ENCODE assay signal across 26 mouse cellular contexts in the genomic region with DNA sequence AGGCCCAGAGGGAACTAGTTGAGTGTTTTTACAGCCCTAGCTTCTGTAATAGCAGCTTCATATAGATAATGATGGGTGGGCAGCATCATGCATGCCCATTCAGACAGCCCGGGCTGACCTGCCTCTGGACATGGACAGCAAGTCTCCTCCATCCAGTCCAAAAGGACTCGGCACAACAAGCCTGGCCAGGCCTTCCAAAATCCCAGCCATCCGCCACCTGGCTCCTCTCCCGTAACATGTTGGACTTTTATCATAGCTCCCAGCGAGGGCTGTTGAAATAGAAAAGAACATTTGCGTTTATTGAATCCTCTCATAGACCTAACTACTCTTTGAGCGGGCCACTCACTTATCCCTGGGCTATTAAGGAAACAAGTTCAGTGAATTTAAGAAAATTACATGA. TPM values are rescaled to one million over a fixed set of nuclear protein-coding genes. Genes with fewer than 3 reads are reported as not detected.
DNase-seq lines count a peak whose midpoint lies in the region; ATAC-seq and TF ChIP-seq lines count a peak whose summit lies in the region.
"Had no signal": no experiment of that assay in that cellular context is flagged by ENCODE, and none has a peak within 500 bp of the region (broad histone marks: within the 10 kb centered on the region; RNA-seq: fewer than 3 reads in every experiment).

No protein-coding gene starts in this region.

- no peak for TF ChIP-seq CTCF in intestine, postnatal 0 days (IDR thresholded peaks at IDR 0.05; ENCODE audit: low read depth)

- H3K4me1 ChIP-seq in intestine, postnatal 0 days (replicated peaks; ENCODE audit: control insufficient read depth, insufficient read depth, low read length): no peaks in the 10 kb centered on the region
- H3K4me1 ChIP-seq in forebrain, embryonic 10.5 days: peaks cover 25% of the 10 kb centered on the region
- H3K4me1 ChIP-seq: liver, embryonic 13.5 days had no signal

- ATAC-seq in intestine, postnatal 0 days: no peak
- ATAC-seq: hindbrain, embryonic 16.5 days; intestine, embryonic 15.5 days had no signal

- no peak overlapping the region for H3K4me2 ChIP-seq in intestine, postnatal 0 days (replicated peaks; ENCODE audit: low read depth)
- H3K4me2 ChIP-seq: embryonic facial prominence, embryonic 12.5 days; forebrain, embryonic 12.5 days; heart, embryonic 13.5 days; intestine, embryonic 15.5 days; limb, embryonic 12.5 days; liver, embryonic 13.5 days; midbrain, embryonic 11.5 days; neural tube, embryonic 15.5 days had no signal

- no peaks in the 10 kb centered on the region for H3K9me3 ChIP-seq in intestine, postnatal 0 days (ENCODE audit: control insufficient read depth)
- H3K9me3 ChIP-seq in forebrain, embryonic 10.5 days: peaks cover 14% of the 10 kb centered on the region
- H3K9me3 ChIP-seq: embryonic facial prominence, embryonic 12.5 days; heart, embryonic 13.5 days; intestine, embryonic 15.5 days; liver, embryonic 13.5 days; neural tube, embryonic 15.5 days had no signal

- no peak overlapping the region for H3K27ac ChIP-seq in intestine, postnatal 0 days (ENCODE audit: low read depth, low read length)
- H3K27ac ChIP-seq in forebrain, embryonic 10.5 days: no peak overlapping the region
- H3K27ac ChIP-seq: embryonic facial prominence, embryonic 12.5 days; forebrain, embryonic 12.5 days; heart, embryonic 13.5 days; hindbrain, embryonic 10.5 days; intestine, embryonic 15.5 days; limb, embryonic 12.5 days; liver, embryonic 13.5 days; neural tube, embryonic 15.5 days had no signal

- no peak overlapping the region for H3K9ac ChIP-seq in intestine, postnatal 0 days (ENCODE audit: low read depth, low read length)
- H3K9ac ChIP-seq: embryonic facial prominence, embryonic 12.5 days; forebrain, embryonic 12.5 days; heart, embryonic 13.5 days; intestine, embryonic 15.5 days; limb, embryonic 12.5 days; liver, embryonic 13.5 days; neural tube, embryonic 15.5 days had no signal

- no peak overlapping the region for H3K4me3 ChIP-seq in intestine, postnatal 0 days (ENCODE audit: low read depth, low read length)
- no peak overlapping the region for H3K4me3 ChIP-seq in forebrain, embryonic 10.5 days
- H3K4me3 ChIP-seq: embryonic facial prominence, embryonic 12.5 days; forebrain, embryonic 12.5 days; heart, embryonic 13.5 days; hindbrain, embryonic 10.5 days; intestine, embryonic 15.5 days; limb, embryonic 12.5 days; liver, embryonic 13.5 days; neural tube, embryonic 15.5 days had no signal

- H3K36me3 ChIP-seq in intestine, postnatal 0 days (ENCODE audit: control insufficient read depth, insufficient read depth): no peaks in the 10 kb centered on the region
- H3K36me3 ChIP-seq in forebrain, embryonic 10.5 days (replicated peaks): no peaks in the 10 kb centered on the region
- H3K36me3 ChIP-seq: embryonic facial prominence, embryonic 12.5 days; forebrain, embryonic 12.5 days; heart, embryonic 13.5 days; hindbrain, embryonic 10.5 days; intestine, embryonic 15.5 days; limb, embryonic 12.5 days; liver, embryonic 13.5 days; neural tube, embryonic 15.5 days had no signal

- DNase-seq in heart, adult 8-10 months (ENCODE audit: low spot score): peak; percentile 28
- DNase-seq in heart, postnatal 4 days: no peak
- DNase-seq in brain, adult 2 months (ENCODE audit: low read depth, low spot score): peak; percentile 81
- DNase-seq in cerebellum, adult 18-20 months: peak; percentile 72 to 76
- peak; percentile 58 to 64 for DNase-seq in cerebellum, postnatal 14 days
- DNase-seq in forebrain, embryonic 10.5 days (ENCODE audit: extremely low spot score, low spot score): no peak
- no peak for DNase-seq in layer of hippocampus, postnatal 36 days
- DNase-seq: gastrocnemius, postnatal 25 days; kidney, postnatal 36 days; layer of hippocampus, adult 9-11 months; liver, embryonic 13.5 days; lung, adult 2 months; lung, postnatal 14 days; right cerebral cortex, postnatal 14 days had no signal

- 90% methylated on average over 7 of the region's 7 CpGs for WGBS in intestine, postnatal 0 days
- WGBS in forebrain, embryonic 10.5 days: 91% methylated on average over 7 of the region's 7 CpGs

- H3K27me3 ChIP-seq in intestine, postnatal 0 days (replicated peaks; ENCODE audit: control insufficient read depth, insufficient read depth, low read length): no peaks in the 10 kb centered on the region
- H3K27me3 ChIP-seq in forebrain, embryonic 10.5 days (ENCODE audit: poor library complexity, severe bottlenecking): peaks cover 5% of the 10 kb centered on the region
- H3K27me3 ChIP-seq: embryonic facial prominence, embryonic 12.5 days; heart, embryonic 13.5 days; intestine, embryonic 15.5 days; neural tube, embryonic 15.5 days had no signal

RNA-seq across cellular contexts. Expression of a gene that starts 12.1 kb away (rescaled TPM):
- total RNA-seq in heart, adult 8-10 months (2022): 10 to 100 TPM; 29.8 to 39.9 (median 33.4) TPM
- 10 to 100 TPM; 23.4 to 24.7 TPM for total RNA-seq in heart, postnatal 4 days (2021)
- 0.76 and 0.84 TPM in 2 replicates for polyA plus RNA-seq in intestine, postnatal 0 days (2015; fragmentation: Nextera tagmentation; extraction: Ambion mirVana)
- 0.14 and 0.26 TPM in 2 replicates for polyA plus RNA-seq in forebrain, embryonic 10.5 days (2016; fragmentation: Nextera tagmentation; extraction: Ambion mirVana)
- total RNA-seq in layer of hippocampus, postnatal 36 days (2021): 10 to 100 TPM; 15.0 to 16.8 TPM
- total RNA-seq: ES-E14; megakaryocyte progenitor cell, adult 5-6 weeks had no signal
- polyA plus RNA-seq: limb, embryonic 12.5 days; liver, embryonic 13.5 days had no signal

RNA-seq across cellular contexts. Expression of a gene that starts 41.2 kb away (rescaled TPM):
- 1 to 10 TPM in 3 of 4 experiments, under 1 TPM in 1; 0.90 to 2.4 (median 1.5) TPM for total RNA-seq in heart, adult 8-10 months (2022)
- 1 to 10 TPM; 2.2 to 2.6 TPM for total RNA-seq in heart, postnatal 4 days (2021)
- polyA plus RNA-seq in intestine, postnatal 0 days (2015; fragmentation: Nextera tagmentation; extraction: Ambion mirVana): 1.7 and 1.9 TPM in 2 replicates
- 0.53 and 0.78 TPM in 2 replicates for polyA plus RNA-seq in forebrain, embryonic 10.5 days (2016; fragmentation: Nextera tagmentation; extraction: Ambion mirVana)
- total RNA-seq in layer of hippocampus, postnatal 36 days (2021): 1 to 10 TPM; 1.9 to 3.0 TPM
- total RNA-seq: megakaryocyte progenitor cell, adult 5-6 weeks had no signal

Comparison
In these comparisons a context has a peak if more than half of its experiments do, and no peak if none do; other contexts are left out.
1. DNase-seq: peak in heart, adult 8-10 months (single experiment), brain, adult 2 months (single experiment), cerebellum, adult 18-20 months (2 of 2) and cerebellum, postnatal 14 days (2 of 2); none in heart, postnatal 4 days (single experiment), forebrain, embryonic 10.5 days (single experiment) and layer of hippocampus, postnatal 36 days (0 of 2).